Mouse (Mus musculus) A20 (cell line): ENCODE measurements at regions not wholly inside any gene's neighbourhood (a gene's known extent, or its start where the extent isn't known, plus 50 kb on each side); places are given as distances from the start of the nearest gene placed in this dataset.

Source experiments
- DNase-seq: peaks from one replicate; pipeline ENCODE4 v3.0.0-alpha.2; 2011; ENCODE audit warnings: low read depth, low spot score

DNA sequence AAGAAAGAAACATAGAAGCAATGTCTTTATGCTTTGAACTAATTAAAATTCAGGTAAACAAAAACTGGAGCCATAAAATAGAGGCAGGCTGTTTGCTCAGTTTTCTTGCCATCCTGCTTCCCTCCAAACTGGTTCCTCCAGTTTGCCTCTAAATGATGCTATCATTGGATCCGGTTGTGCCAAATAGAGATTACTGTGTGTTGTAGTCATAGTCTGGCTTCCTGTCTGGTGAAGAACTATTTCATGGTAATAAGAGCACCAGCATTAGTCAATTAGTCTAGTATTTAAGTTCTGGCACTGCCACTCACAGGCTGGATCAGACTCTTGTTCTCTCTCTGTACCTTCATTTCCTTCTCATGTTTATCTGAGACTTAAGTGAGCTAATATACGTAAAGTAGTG is 141.9 kb upstream of the Rasa1 start:
- DNase-seq: no peak

GRCm38 (mm10) chr13:85430040-85430439 is 141.1 kb upstream of the Rasa1 start:
- no peak for DNase-seq

DNA sequence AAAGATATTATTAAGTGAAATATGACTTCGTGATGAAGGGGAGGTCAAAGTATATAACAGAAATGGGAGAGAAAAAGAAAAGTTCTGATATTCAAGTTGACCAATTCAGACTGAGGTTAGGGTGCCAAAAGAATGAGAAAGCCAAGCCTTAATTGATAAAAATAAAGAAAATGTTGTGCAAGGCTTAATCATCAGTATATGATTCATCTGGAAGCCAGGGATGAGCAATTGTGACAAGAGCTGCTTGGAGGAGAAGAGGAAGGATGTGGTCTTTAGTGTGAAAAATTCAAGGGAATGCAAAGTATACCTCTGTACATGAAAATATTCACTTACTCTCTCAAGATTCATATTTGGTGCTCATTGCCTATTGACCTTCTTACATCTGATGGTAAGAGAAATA is 129.7 kb upstream of the Rasa1 start:
- DNase-seq: no peak

GRCm38 (mm10) chr13:85414951-85415350 is 126.0 kb upstream of the Rasa1 start:
- DNase-seq: no peak

DNA sequence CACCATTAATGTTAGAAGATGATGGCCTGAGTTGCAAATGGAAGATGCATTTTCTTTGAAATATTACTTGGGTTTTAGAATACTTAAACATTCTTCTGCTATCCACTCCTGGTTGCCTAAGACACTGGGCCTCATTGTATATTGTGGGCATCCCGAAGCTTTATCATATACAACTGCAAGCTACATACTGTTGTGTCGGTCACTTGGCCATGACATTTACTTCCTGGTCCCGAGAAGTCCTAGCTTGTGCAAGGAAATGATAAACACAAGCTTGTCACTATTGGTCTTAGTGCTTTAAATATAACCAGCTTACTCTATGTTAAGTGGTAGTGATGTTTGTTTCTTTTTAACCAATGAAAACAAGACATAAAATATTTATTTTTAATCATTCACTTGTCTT is 122.4 kb upstream of the Rasa1 start:
- no peak for DNase-seq

DNA sequence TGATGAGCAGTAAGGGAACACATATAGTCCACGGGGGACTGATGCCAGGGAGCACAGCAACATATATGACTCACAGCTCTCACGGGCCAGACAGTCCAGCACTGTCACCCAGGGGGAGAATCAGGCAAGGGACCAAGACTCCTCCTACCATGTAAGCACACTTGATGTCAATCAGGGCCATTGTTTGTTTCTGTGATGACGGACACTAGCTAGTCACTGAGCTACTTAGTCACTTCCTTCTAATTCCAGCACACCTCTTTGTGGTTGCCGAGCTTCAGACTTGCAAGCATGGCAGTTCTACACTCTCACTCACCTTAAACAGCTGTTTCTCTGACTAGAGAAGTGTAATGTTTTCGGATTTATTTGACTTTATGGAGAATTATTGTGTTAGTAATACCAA is 109.9 kb upstream of the Rasa1 start:
- no peak for DNase-seq

DNA sequence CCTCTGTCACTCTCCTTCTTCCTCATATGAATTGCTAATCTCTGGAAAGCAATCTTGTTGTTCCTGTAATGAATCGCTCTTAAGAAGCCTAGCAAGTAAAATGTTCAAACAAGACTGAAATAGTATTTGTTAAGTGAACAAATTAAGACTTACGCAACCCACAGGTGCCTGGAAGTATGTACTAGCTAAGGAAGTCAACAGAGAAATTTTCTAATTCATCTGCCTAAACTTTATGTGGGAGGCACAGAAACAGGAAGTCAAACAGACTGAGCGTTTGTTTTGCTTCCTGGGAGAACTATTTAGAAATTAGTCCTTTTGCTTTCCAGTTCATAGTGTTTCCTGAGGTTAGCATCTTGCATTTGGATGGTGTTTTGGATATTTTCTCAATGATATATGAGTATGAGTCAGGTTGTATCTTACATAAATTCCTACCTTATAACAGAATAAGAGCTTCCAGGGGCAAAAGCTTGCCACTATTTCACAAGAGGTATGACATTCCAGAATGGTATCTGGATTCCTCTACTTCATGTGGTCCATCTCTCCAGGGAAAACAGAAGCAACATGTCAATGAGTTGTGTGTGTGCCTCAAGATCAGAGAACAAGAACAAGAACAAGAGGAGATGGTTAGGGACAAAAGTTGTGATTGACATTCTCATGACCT is 87.5 kb upstream of the Rasa1 start:
- peak; percentile 17 for DNase-seq

DNA sequence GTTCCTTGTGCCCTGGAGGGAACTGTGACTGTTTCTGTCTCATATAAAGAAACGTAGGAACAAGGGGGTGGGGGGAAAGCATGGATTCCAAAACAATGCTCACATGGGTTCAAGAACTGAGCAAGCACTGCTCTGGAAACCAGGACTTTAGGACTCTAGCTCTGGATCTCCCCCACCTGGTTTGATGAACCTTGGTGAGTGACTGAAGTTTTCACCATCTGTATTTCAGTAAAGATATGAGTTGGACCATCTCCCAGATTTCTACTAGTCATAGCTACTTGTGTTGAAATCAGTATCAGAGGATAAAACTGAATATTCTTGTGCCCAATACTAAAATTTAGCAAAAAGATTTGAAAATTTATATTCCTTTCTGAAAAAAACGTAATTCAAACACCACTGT is 70.7 kb upstream of the Rasa1 start:
- no peak for DNase-seq

GRCm38 (mm10) chr13:85359143-85359542 is 70.2 kb upstream of the Rasa1 start:
- no peak for DNase-seq

GRCm38 (mm10) chr13:85352061-85352460 is 63.1 kb upstream of the Rasa1 start:
- DNase-seq: no peak
